Mouse (Mus musculus) brain, embryonic 14.5 days (tissue): ENCODE results near the gene Cgnl1.

Source experiments
- CTCF ChIP-seq: fragments of 200-500 bp; IDR thresholded peaks from 2 replicates; pipeline ENCODE4 v1.5.1; 2012; ENCODE audit warnings: inconsistent platforms, mild to moderate bottlenecking, moderate library complexity, borderline replicate concordance; ENCODE audit not compliant: insufficient read depth, insufficient read length; ENCODE audit errors: extremely low read depth
- POLR2A ChIP-seq: fragments of 200-500 bp; IDR thresholded peaks from 2 replicates; pipeline ENCODE4 v1.6.1; 2012; ENCODE audit warnings: mild to moderate bottlenecking, inconsistent platforms, borderline replicate concordance; ENCODE audit not compliant: poor library complexity, insufficient read depth, insufficient read length, severe bottlenecking; ENCODE audit errors: extremely low read depth

DNA sequence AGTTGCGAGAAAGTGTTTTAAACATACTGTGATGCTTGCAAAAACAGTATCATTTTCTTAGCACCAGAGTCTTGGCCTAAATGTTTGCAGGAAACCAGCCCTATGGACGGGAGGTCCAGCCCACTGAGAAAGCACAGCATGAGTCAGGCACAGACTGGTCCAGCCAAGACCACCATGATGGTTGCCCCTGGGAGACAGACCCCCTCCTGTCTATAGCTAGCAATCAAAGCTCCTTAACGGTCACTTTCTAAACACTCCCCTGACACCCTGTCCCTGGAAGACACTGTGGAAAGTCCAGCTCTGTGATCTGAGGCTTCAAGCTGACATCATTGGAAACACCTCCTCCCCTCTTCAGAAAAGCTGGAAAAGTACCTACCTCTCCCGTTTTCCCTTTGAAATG is 17.4 kb downstream of the Cgnl1 start:
- TF ChIP-seq POLR2A = no peak
- TF ChIP-seq CTCF = no peak
